Mouse (Mus musculus) natural killer cell, adult 2 months (primary cell): ENCODE data around the gene Olfr1028.

ENCODE experiments used
- DNase-seq, 2 experiments: peaks; one replicate each; pipeline ENCODE4 v3.0.0; 2022; ENCODE audit warnings: low spot score in 2 of 2

Gene Olfr1028

DNA sequence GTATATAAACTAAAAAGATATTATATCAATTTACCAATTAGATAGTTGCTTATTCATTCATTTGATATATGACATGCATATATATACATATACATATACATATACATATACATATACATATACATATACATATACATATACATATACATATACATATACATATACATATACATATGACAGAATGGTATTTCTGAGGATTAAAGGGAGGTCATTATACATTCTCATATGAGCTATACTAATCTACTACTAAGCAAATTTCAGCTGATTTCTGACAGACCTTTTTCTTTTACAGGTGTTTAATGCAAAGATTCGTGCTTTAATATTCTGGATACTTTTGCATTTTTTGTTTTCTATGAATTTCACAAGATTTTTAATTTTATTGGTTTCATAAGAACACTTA lies at the start of gene Olfr1028:
Olfr1028 (plus strand) TSS at position 301 of the 400 bp plus-strand sequence.
- no peak for DNase-seq

GRCm38 (mm10) chr2:85904952-85905351 lies 45.3 kb upstream of the Olfr1028 start, which contains the start of gene Olfr1024:
TSS of gene Olfr1024 (minus strand) at chr2:85905052.
- no peak for DNase-seq

DNA sequence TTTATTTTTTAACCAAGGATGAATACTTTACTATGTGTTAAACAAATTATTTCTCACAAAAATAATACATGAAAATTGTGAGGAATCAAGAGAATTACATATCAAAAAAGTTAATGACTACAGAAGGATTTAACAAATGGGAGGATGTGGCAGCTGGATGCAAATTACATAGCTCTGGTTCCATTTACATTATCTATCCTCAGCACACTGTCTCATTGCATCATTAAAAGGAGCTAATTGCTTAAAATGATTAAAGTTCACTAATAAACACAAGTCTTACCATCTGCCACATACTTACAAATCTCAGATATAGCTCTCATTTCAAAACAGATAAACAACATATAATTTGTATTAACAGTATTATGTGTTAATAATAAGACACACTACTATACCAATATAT lies 37.0 kb upstream of the Olfr1028 start:
- DNase-seq, result no peak

DNA sequence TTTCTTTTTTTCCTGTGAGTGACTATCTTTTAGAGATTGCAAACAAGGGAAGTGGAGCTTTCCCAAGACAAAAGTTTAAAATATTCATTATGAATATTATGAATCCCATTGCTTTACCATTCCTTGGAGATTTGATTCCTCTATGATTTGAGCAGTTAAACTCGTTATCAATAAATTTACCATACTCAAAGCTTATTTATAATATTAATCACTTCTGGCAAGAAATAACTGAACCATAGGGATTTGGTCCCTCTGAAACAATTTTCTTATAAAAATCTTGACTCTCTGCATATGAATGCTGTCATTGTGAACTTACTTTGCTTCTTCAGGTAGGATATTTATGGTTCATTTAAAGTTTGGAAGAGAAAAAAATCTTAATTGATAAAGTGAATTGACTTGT lies 35.3 kb upstream of the Olfr1028 start, which contains the start of gene Olfr1025-ps1:
Olfr1025-ps1 (plus strand) TSS at position 301 of the 400 bp plus-strand sequence.
- no peak for DNase-seq

DNA sequence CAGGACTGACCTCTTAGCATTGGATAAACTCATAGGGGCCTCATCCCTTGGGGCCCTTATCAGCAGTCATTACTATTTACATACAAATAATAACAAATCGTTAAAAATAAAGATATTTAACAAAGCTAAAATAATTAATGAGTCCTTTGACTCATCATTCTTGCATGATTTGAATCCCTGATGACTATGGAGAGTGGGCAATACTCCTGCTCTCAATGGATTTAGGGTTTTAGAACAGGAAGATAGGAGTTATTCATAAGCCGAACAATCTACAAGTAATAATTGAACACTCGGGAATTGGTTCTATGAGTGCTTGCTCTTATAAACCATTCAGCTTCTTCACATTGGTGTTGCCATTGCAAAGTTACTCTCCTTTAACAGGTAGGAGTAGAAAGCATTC lies 29.0 kb upstream of the Olfr1028 start, which contains the start of gene Olfr1026:
Olfr1026 (plus strand) TSS at position 301 of the 400 bp plus-strand sequence.
- no peak for DNase-seq

DNA sequence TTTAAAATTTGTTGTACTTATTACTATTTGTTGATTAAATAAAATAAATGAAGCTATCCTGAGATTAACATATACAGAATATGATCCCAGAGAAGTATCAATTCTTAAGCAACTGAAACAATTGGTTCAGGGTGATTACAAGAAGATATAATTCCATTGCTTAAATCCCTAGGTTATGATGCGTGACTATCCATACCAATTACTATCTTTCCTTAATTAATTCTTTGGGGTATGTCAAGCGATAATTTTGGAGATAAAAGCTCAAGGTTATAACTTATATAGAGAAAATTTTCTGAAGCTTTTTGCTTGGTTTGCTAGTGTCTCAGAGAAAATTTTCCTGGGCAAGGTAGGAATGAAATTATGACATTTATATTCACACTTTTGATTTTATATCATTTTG lies 23.4 kb downstream of the Olfr1028 start, which contains the start of gene Olfr1029:
Olfr1029 (plus strand) TSS at position 301 of the 400 bp plus-strand sequence.
- DNase-seq, result no peak

GRCm38 (mm10) chr2:85978976-85979375 lies 28.7 kb downstream of the Olfr1028 start, which contains the start of gene Olfr1030:
TSS of gene Olfr1030 (plus strand) at chr2:85979276.
- no peak for DNase-seq

GRCm38 (mm10) chr2:85990004-85990403 lies 39.8 kb downstream of the Olfr1028 start, which contains the start of gene Olfr1031:
TSS of gene Olfr1031 (plus strand) at chr2:85990304.
- no peak for DNase-seq
